Mouse (Mus musculus): ENCODE data around the gene Synj2. TPM values are rescaled to one million over a fixed set of nuclear protein-coding genes. Genes with fewer than 3 reads are reported as not detected.
A peak's percentile ranks its signal among the peaks of the same experiment; 100 is the strongest.

Synj2 gene
- total and polyA plus RNA-seq, 3 experiments: 1.2 to 2.5 TPM; not detected in 1

- DNase-seq (ENCODE audit: low read depth, low spot score): no peak
- peaks cover 0 to 10% of the 10 kb centered on the region in 2 experiments; a peak in 2 of 4 replicates for H3K36me3 ChIP-seq (ENCODE audit: control insufficient read depth in 1 of 2, insufficient read depth in 2 of 2, low read length in 2 of 2)
- peak overlapping the region; percentile 54 for H3K27ac ChIP-seq (ENCODE audit: control insufficient read depth, low read depth, low read length)
- H3K4me3 ChIP-seq (ENCODE audit: control insufficient read depth in 1 of 2, insufficient read depth in 1 of 2, low read depth in 2 of 2, low read length in 2 of 2): no peak overlapping the region
- no peaks in the 10 kb centered on the region for H3K79me2 ChIP-seq (ENCODE audit: control insufficient read depth, insufficient read depth, low read length, poor library complexity)
- no peaks in the 10 kb centered on the region for H3K9me3 ChIP-seq (replicated peaks; ENCODE audit: insufficient read depth, low read length)
- TF ChIP-seq ZMIZ1 (IDR thresholded peaks at IDR 0.05; ENCODE audit: low read depth, low read length) (no peak), USF2 (IDR thresholded peaks at IDR 0.05; ENCODE audit: borderline replicate concordance in 1 of 2, insufficient read depth in 1 of 2, low read depth in 1 of 2, low read length in 2 of 2) (no peak), TBP (IDR thresholded peaks at IDR 0.05; ENCODE audit: low read depth, low read length) (no peak), ZNF384 (IDR thresholded peaks at IDR 0.05; ENCODE audit: low read depth, low read length) (no peak), MAX (IDR thresholded peaks at IDR 0.05; ENCODE audit: low read length) (no peak), POLR2AphosphoS5 (IDR thresholded peaks at IDR 0.05; ENCODE audit: borderline replicate concordance, low read depth, low read length) (no peak), EP300 (IDR thresholded peaks at IDR 0.05; ENCODE audit: low read depth in 1 of 2, low read length in 2 of 2) (no peak), POLR2AphosphoS2 (IDR thresholded peaks at IDR 0.05; ENCODE audit: low read length) (no peak), USF1 (IDR thresholded peaks at IDR 0.05; ENCODE audit: low read depth, low read length) (no peak)
- H3K9ac ChIP-seq (ENCODE audit: control insufficient read depth, low read depth, low read length, poor library complexity, severe bottlenecking): peak overlapping the region; percentile 54; the same call in 1 of the 2 replicates
- peaks cover 3 to 22% of the 10 kb centered on the region in 2 experiments for H3K4me1 ChIP-seq (ENCODE audit: control insufficient read depth in 1 of 2, insufficient read depth in 2 of 2, low read length in 2 of 2)
- no peaks in the 10 kb centered on the region for H3K27me3 ChIP-seq (ENCODE audit: control insufficient read depth in 1 of 2, insufficient read depth in 2 of 2, low read length in 2 of 2)
These were observed 59.8 kb downstream of the Synj2 start for GRCm38 (mm10) chr17:6000864-6001319.

GRCm38 (mm10) chr17:6001389-6001788 is 60.3 kb downstream of the Synj2 start:
- no peaks in the 10 kb centered on the region for H3K79me2 ChIP-seq (ENCODE audit: control insufficient read depth, insufficient read depth, low read length, poor library complexity)
- TF ChIP-seq POLR2AphosphoS2 (IDR thresholded peaks at IDR 0.05; ENCODE audit: low read length): no peak
- TF ChIP-seq MAFK (IDR thresholded peaks at IDR 0.05; ENCODE audit: borderline replicate concordance, low read depth, low read length): no peak
- TF ChIP-seq MAX (IDR thresholded peaks at IDR 0.05; ENCODE audit: low read length): 0 out of 2 replicates have a peak, but pooled peaks have one; percentile 8
- TF ChIP-seq SMC3 (IDR thresholded peaks at IDR 0.05; ENCODE audit: low read depth, low read length): no peak
- TF ChIP-seq TBP (IDR thresholded peaks at IDR 0.05; ENCODE audit: low read depth, low read length): 0 out of 2 replicates have a peak, but pooled peaks have one; percentile 31
- no peak for TF ChIP-seq TAL1 (IDR thresholded peaks at IDR 0.05; ENCODE audit: low read length)
- peak in 1 of 2 experiments; percentile 33; a peak in 1 of 4 replicates for TF ChIP-seq POLR2A (IDR thresholded peaks at IDR 0.05; ENCODE audit: control insufficient read depth in 1 of 2, insufficient read depth in 1 of 2, low read depth in 1 of 2, low read length in 2 of 2, poor library complexity in 1 of 2)
- TF ChIP-seq MYB (IDR thresholded peaks at IDR 0.05; ENCODE audit: low read depth, low read length): 0 out of 2 replicates have a peak, but pooled peaks have one; percentile 21
- 0 out of 4 replicates have a peak, but pooled peaks of 1 of the 2 experiments have one; percentile 35 for TF ChIP-seq EP300 (IDR thresholded peaks at IDR 0.05; ENCODE audit: low read depth in 1 of 2, low read length in 2 of 2)
- H3K36me3 ChIP-seq (ENCODE audit: control insufficient read depth in 1 of 2, insufficient read depth in 2 of 2, low read length in 2 of 2): peaks cover 0 to 12% of the 10 kb centered on the region in 2 experiments; a peak in 2 of 4 replicates
- H3K9me3 ChIP-seq (replicated peaks; ENCODE audit: insufficient read depth, low read length): no peaks in the 10 kb centered on the region
- peak overlapping the region; percentile 71 for H3K27ac ChIP-seq (ENCODE audit: control insufficient read depth, low read depth, low read length)
- peak overlapping the region; percentile 54 for H3K9ac ChIP-seq (ENCODE audit: control insufficient read depth, low read depth, low read length, poor library complexity, severe bottlenecking)
- peak overlapping the region; percentile 22 to 26 for H3K4me3 ChIP-seq (ENCODE audit: control insufficient read depth in 1 of 2, insufficient read depth in 1 of 2, low read depth in 2 of 2, low read length in 2 of 2)
- peaks cover 4 to 26% of the 10 kb centered on the region in 2 experiments for H3K4me1 ChIP-seq (ENCODE audit: control insufficient read depth in 1 of 2, insufficient read depth in 2 of 2, low read length in 2 of 2)
- DNase-seq (ENCODE audit: low read depth, low spot score): peak; percentile 81
- H3K27me3 ChIP-seq (ENCODE audit: control insufficient read depth in 1 of 2, insufficient read depth in 2 of 2, low read length in 2 of 2): no peaks in the 10 kb centered on the region
